Mouse (Mus musculus): Measurements from ENCODE around the gene Tmem45b.
A peak's percentile ranks its signal among the peaks of the same experiment; 100 is the strongest.

The Tmem45b gene

GRCm38 (mm10) chr9:31400441-31400840 lies 63.8 kb downstream of the Tmem45b start:
- peak; percentile 74 for DNase-seq

GRCm38 (mm10) chr9:31387206-31387605 lies 77.1 kb downstream of the Tmem45b start:
- no peak for DNase-seq

- DNase-seq, result no peak
These were observed 77.7 kb downstream of the Tmem45b start for GRCm38 (mm10) chr9:31386368-31387180.

GRCm38 (mm10) chr9:31385947-31386354 lies 78.3 kb downstream of the Tmem45b start, which contains the start of gene Nfrkb:
TSS of gene Nfrkb (plus strand) at chr9:31386192.
- peak; percentile 99 for DNase-seq

- DNase-seq, result no peak
These were observed 78.8 kb downstream of the Tmem45b start for GRCm38 (mm10) chr9:31385500-31385869.

GRCm38 (mm10) chr9:31384786-31385499 lies 79.3 kb downstream of the Tmem45b start:
- DNase-seq, result no peak

GRCm38 (mm10) chr9:31376661-31377060 lies 87.6 kb downstream of the Tmem45b start:
- DNase-seq, result no peak

All from embryo, embryonic 11 days (tissue).